Mouse (Mus musculus): ENCODE results near the gene Gm765.

The Gm765 gene

GRCm38 (mm10) chr6:98342654-98343053, at the start of gene Gm765:
Gene Gm765 (minus strand): TSS chr6:98342754.
- no peak for DNase-seq

- DNase-seq = no peak
These were observed 42.9 kb upstream of the Gm765 start for GRCm38 (mm10) chr6:98385487-98385886.

- DNase-seq = no peak
These were observed 41.9 kb upstream of the Gm765 start for GRCm38 (mm10) chr6:98384431-98384830.

GRCm38 (mm10) chr6:98383411-98383810, 40.9 kb upstream of the Gm765 start:
- DNase-seq = peak; percentile 12 to 33

- no peak for DNase-seq
These were observed 23.6 kb upstream of the Gm765 start for GRCm38 (mm10) chr6:98366199-98366598.

GRCm38 (mm10) chr6:98355271-98355670, 12.7 kb upstream of the Gm765 start:
- DNase-seq = no peak

- DNase-seq = no peak
These were observed 10.7 kb upstream of the Gm765 start for GRCm38 (mm10) chr6:98353285-98353684.

GRCm38 (mm10) chr6:98332714-98333113, 9.8 kb downstream of the Gm765 start:
- no peak for DNase-seq

GRCm38 (mm10) chr6:98311659-98312058, 30.9 kb downstream of the Gm765 start:
- DNase-seq = no peak

GRCm38 (mm10) chr6:98307647-98308046, 34.9 kb downstream of the Gm765 start:
- DNase-seq = no peak

GRCm38 (mm10) chr6:98307159-98307558, 35.4 kb downstream of the Gm765 start:
- DNase-seq = no peak

GRCm38 (mm10) chr6:98292064-98292463, 50.5 kb downstream of the Gm765 start:
- DNase-seq = no peak

GRCm38 (mm10) chr6:98288316-98288715, 54.2 kb downstream of the Gm765 start:
- DNase-seq = no peak

- no peak for DNase-seq
These were observed 55.0 kb downstream of the Gm765 start for GRCm38 (mm10) chr6:98287521-98287920.

- DNase-seq = no peak
These were observed 57.4 kb downstream of the Gm765 start for GRCm38 (mm10) chr6:98285190-98285589.

- DNase-seq = no peak
These were observed 59.8 kb downstream of the Gm765 start for GRCm38 (mm10) chr6:98282791-98283190.

- peak; percentile 25 to 76 for DNase-seq
These were observed 71.0 kb downstream of the Gm765 start for GRCm38 (mm10) chr6:98271553-98271952.

- DNase-seq = no peak
These were observed 79.6 kb downstream of the Gm765 start for GRCm38 (mm10) chr6:98262961-98263360.

- no peak for DNase-seq
These were observed 83.5 kb downstream of the Gm765 start for GRCm38 (mm10) chr6:98259016-98259415.

GRCm38 (mm10) chr6:98246449-98246848, 96.1 kb downstream of the Gm765 start:
- DNase-seq = no peak

- DNase-seq = no peak
These were observed 99.4 kb downstream of the Gm765 start for GRCm38 (mm10) chr6:98243186-98243585.

GRCm38 (mm10) chr6:98240561-98241272, 101.8 kb downstream of the Gm765 start:
- no peak for DNase-seq

GRCm38 (mm10) chr6:98234097-98234496, 108.5 kb downstream of the Gm765 start:
- no peak for DNase-seq

- no peak for DNase-seq
These were observed 118.6 kb downstream of the Gm765 start for GRCm38 (mm10) chr6:98223923-98224322.

GRCm38 (mm10) chr6:98221970-98222369, 120.6 kb downstream of the Gm765 start:
- DNase-seq = no peak
